Mouse (Mus musculus) olfactory bulb, adult 2 months (tissue): ENCODE results near the gene Alkbh5.

Source experiments
- CTCF ChIP-seq: fragments of 200-500 bp; IDR thresholded peaks from 2 replicates; pipeline ENCODE4 v1.5.1; 2012; ENCODE audit warnings: low read depth, mild to moderate bottlenecking, low read length, moderate library complexity; ENCODE audit not compliant: insufficient read depth
- POLR2A ChIP-seq: fragments of 200-500 bp; IDR thresholded peaks from 2 replicates; pipeline ENCODE4 v1.6.1; 2012; ENCODE audit warnings: mild to moderate bottlenecking, low read depth, low read length, moderate library complexity; ENCODE audit not compliant: insufficient read depth

DNA sequence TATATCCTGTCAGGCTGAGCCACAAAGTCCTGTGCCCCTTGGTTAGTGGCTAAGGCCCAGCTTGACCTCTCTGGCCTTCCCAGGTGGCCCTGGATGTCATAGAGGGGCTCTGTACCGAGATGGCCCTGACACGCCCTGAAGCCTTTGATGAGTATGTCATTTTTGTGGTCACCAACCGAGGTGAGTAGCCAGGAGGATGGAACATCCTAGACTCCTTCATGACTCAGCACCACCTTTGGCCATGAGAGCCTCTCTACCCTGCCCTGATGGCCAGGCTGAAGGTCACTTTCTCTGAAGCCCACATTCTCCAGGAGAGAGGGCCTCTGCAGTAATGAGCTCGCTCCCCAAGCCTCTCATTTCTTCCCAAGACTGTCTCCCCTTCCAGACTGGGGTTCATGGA lies 17.9 kb upstream of the Alkbh5 start:
- no peak for TF ChIP-seq CTCF
- no peak for TF ChIP-seq POLR2A
